ENCODE assay signal across 20 mouse cellular contexts in genomic region chr3:84298186-84298585, GRCm38 (mm10).
"Had no signal": no experiment of that assay in that cellular context is flagged by ENCODE, and none has a peak within 500 bp of the region (broad histone marks: within the 10 kb centered on the region; RNA-seq: fewer than 3 reads in every experiment).

No protein-coding gene starts in this region.

- H3K9me3 ChIP-seq: limb, embryonic 10.5 days; limb, embryonic 13.5 days; midbrain, embryonic 12.5 days had no signal

- ATAC-seq: liver, postnatal 0 days; lung, postnatal 0 days; midbrain, embryonic 16.5 days had no signal

- H3K4me1 ChIP-seq: limb, embryonic 13.5 days had no signal

- DNase-seq: kidney, adult 18-20 months; kidney, adult 9 months; kidney, postnatal 25 days; layer of hippocampus, adult 9-11 months; liver; liver, postnatal 0 days; lung, embryonic 14.5 days; lung, postnatal 4 days; right cerebral cortex, adult 18-20 months; right cerebral cortex, postnatal 25 days; thymus, adult 18-20 months; thymus, postnatal 36 days had no signal

- H3K4me2 ChIP-seq: limb, embryonic 13.5 days; lung, embryonic 14.5 days; midbrain, embryonic 12.5 days had no signal

- H3K27me3 ChIP-seq: midbrain, embryonic 12.5 days had no signal

- H3K27ac ChIP-seq: kidney, postnatal 0 days; layer of hippocampus, adult 2 months; limb, embryonic 10.5 days; limb, embryonic 13.5 days; liver, embryonic 14.5 days; midbrain, embryonic 12.5 days had no signal

- H3K36me3 ChIP-seq: limb, embryonic 10.5 days; limb, embryonic 13.5 days had no signal

- H3K9ac ChIP-seq: limb, embryonic 13.5 days; liver, embryonic 14.5 days; liver, postnatal 0 days; lung, embryonic 14.5 days; midbrain, embryonic 12.5 days had no signal

- H3K4me3 ChIP-seq: layer of hippocampus, adult 2 months; limb, embryonic 10.5 days; limb, embryonic 13.5 days; midbrain, embryonic 12.5 days had no signal
